Mouse (Mus musculus) neutrophil, adult 5-6 weeks (primary cell): ENCODE measurements around the gene Dclk1. TPM values are rescaled to one million over a fixed set of nuclear protein-coding genes. Genes with fewer than 3 reads are reported as not detected.
"Not testable (repeated sequence)": the region's sequence is repeated elsewhere in the genome, so short reads cannot be mapped to it uniquely, and the experiment has no call there.

ENCODE experiments used
- ATAC-seq: fragments of 151-379, 151-347 bp; 2 replicates; pipeline ENCODE4 v1.8.0; 2017; ENCODE audit warnings: mild to moderate bottlenecking, moderate TSS enrichment; ENCODE audit not compliant: insufficient number of reproducible peaks, poor library complexity, low FRiP score, severe bottlenecking; ENCODE audit errors: extremely low read depth
- total RNA-seq: library from RNA; stranded (forward); fragments of 200-1000 nt; gene quantifications from 2 replicates; pipeline ENCODE4 v1.2.3, GENCODE M21; 2017

The Dclk1 gene
- 0.23 TPM in 1 of 2 replicates, not detected in the other for total RNA-seq

- no peak for ATAC-seq
Observed at GRCm38 (mm10) chr3:55241730-55242421, at the start of gene Dclk1. Gene Dclk1, plus strand, starts transcription at chr3:55242364.

GRCm38 (mm10) chr3:55193351-55193750 lies 48.8 kb upstream of the Dclk1 start:
- no peak for ATAC-seq

GRCm38 (mm10) chr3:55194792-55195191 lies 47.4 kb upstream of the Dclk1 start:
- no peak for ATAC-seq

- ATAC-seq: no peak
Observed at GRCm38 (mm10) chr3:55195581-55196327, 46.4 kb upstream of the Dclk1 start.

GRCm38 (mm10) chr3:55196328-55196710 lies 45.8 kb upstream of the Dclk1 start:
- ATAC-seq: no peak

GRCm38 (mm10) chr3:55203621-55204020 lies 38.5 kb upstream of the Dclk1 start:
- ATAC-seq: not testable (repeated sequence)

GRCm38 (mm10) chr3:55206413-55206812 lies 35.8 kb upstream of the Dclk1 start:
- ATAC-seq: no peak

GRCm38 (mm10) chr3:55207665-55208064 lies 34.5 kb upstream of the Dclk1 start:
- ATAC-seq: no peak

- no peak for ATAC-seq
Observed at GRCm38 (mm10) chr3:55212254-55212653, 29.9 kb upstream of the Dclk1 start.

GRCm38 (mm10) chr3:55213785-55214184 lies 28.4 kb upstream of the Dclk1 start:
- ATAC-seq: no peak

GRCm38 (mm10) chr3:55214413-55214812 lies 27.8 kb upstream of the Dclk1 start:
- ATAC-seq: no peak

- ATAC-seq: no peak
Observed at GRCm38 (mm10) chr3:55222502-55222901, 19.7 kb upstream of the Dclk1 start.

GRCm38 (mm10) chr3:55223862-55224261 lies 18.3 kb upstream of the Dclk1 start:
- ATAC-seq: no peak

GRCm38 (mm10) chr3:55226501-55227213 lies 15.5 kb upstream of the Dclk1 start:
- no peak for ATAC-seq

- ATAC-seq: no peak
Observed at GRCm38 (mm10) chr3:55227214-55227581, 15.0 kb upstream of the Dclk1 start.

- ATAC-seq: no peak
Observed at GRCm38 (mm10) chr3:55242422-55243055, 375 bp downstream of the Dclk1 start.

- ATAC-seq: no peak
Observed at GRCm38 (mm10) chr3:55243056-55243471, 900 bp downstream of the Dclk1 start.

GRCm38 (mm10) chr3:55244087-55244486 lies 1.9 kb downstream of the Dclk1 start:
- ATAC-seq: no peak

GRCm38 (mm10) chr3:55246618-55247272 lies 4.6 kb downstream of the Dclk1 start:
- ATAC-seq: no peak
